Mouse (Mus musculus): ENCODE measurements at regions not wholly inside any gene's neighbourhood (a gene's known extent, or its start where the extent isn't known, plus 50 kb on each side); places are given as distances from the start of the nearest gene placed in this dataset.

DNA sequence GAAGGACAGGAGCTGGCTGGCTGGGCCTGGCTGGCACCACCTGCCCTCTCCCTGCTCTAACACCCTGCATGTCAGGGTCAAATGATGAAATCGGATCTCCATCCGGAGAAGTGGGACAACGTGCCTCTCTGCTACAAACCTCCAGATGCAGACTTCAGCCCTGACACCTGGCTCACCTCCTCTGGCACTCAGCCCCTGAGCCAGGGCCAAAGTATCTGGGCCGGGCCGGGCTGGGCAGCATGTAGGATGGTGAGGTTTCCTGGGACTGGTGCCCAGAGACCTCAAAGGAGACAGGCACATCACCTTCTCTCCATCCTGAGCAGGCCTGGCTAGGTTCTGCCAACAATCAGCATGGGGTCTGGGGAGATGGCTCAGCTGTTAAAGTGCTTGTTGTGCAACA lies 113.5 kb downstream of the Tfcp2l1 start:
- DNase-seq (ENCODE audit: low read depth), result no peak

DNA sequence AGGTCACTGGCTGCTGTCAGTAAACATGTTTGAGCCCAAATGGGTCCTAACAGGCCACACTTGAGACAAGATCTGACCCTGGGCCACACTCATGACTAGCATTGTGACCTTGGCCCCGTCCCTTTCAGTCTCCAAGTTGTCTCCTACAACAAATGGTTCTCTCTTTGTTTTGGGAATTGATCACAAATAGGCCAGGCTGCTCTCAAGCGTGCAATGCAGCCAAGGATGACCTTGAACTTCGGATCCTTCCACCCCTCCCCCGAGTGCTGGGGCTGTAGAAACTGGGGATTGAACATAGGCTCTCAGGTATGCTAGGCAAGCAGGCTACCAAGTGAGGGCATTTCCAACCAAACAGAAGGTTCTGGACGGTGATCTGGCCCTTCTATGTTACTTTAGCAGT lies 120.5 kb downstream of the Tfcp2l1 start:
- no peak for DNase-seq (ENCODE audit: low read depth)

DNA sequence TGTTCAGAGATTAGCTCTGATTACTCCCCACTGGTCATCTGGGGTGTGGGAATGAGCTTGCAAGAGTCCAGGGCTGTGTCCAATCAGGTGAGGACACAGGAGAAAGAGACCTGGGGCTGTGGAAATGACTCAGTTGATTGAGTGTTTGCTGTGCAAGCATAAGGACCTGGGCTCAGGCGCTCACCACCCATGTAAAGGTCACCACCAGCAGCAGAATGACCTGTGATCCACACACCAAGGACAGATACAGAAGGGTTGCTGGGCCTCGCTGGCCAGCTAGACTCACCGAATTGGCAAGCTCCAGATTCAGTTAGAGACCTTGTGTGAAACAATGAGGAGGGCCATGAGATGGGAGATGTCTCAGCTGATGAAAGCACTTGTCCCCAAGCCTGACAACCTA lies 125.1 kb downstream of the Tfcp2l1 start:
- DNase-seq (ENCODE audit: low read depth), result no peak

DNA sequence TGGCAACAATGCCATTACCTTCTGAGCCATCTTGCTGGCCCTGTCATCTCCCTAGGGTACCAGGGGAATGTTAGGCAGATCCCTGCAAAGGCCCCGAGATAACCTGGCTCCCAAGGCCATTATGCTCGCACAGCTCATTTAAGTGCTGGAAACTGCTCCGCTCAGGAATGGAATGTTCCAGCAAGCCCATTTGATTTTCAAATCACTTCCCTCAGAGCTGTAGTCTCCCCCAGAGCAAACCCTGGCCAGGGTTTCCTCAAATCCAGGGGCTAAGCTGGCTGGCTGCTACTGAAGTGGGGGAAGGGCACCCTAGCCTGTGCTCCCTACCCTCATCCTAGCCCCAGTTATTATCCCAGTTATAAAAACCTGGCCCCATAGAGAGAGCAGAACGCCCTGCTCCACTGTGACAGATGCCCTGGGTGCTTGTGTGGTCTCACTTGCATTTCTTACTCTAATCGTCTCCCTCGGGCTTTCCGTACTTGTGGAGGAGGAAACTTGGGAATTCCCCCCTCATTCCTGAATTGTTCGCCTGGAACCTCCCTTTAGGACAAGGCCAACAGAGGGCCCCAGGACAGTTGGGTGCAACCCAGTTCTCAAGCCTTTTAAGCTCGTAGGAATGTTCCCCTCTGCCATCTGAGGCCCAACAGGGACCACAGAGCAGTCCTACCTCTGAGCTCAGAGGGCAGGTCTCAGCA lies 128.6 kb downstream of the Tfcp2l1 start:
- DNase-seq (ENCODE audit: low read depth), result no peak

DNA sequence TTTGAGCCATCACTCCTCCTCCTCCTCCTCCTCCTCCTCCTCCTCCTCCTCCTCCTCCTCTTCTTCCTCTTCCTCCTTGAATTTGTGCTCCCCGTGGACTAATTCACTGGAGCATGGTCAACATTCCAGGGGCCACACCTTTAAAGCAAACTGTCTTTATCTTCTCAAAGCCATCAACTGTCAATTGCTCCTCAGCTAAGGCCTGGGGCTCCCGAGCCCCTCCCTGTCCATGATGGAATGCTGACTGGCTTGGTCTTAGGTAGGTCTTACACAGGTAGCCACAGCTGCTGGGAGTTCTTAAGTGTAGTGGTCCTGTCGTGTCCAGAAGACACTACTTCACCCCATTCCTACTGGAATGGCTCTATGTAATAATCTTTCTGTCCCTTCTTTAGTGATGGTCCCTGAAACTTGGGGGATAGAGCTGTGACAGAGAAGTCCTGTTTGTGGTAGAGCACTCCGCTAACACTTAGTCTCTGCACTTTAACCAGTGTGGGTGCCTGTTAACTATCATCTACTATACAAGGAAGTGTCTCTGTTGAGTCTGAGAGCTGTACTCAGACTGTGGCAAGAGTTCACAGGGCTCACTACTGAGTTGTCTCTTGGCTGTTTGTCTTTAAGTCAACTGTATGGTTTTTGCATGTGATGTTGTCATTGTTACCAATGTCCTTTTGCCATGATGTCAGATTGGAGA lies 129.7 kb downstream of the Tfcp2l1 start:
- DNase-seq (ENCODE audit: low read depth), result no peak

DNA sequence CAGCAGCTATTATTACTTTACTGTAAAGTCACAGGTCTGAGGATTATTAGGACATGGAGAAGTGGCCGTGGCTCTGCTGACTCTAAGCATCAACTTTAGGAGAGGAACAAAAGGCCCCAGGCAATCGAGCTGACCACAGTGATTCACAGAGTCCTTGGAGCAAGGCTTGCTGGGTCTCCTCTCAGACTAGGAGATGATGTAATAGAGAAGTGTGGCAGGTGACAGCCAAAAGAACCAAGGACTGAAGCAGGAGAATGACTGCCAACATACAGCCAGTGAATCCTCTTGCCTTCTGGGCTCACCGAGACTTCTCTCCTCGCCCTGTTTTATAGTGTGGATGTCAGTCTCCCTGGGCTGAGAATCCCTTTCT lies 130.3 kb downstream of the Tfcp2l1 start:
- no peak for DNase-seq (ENCODE audit: low read depth)

DNA sequence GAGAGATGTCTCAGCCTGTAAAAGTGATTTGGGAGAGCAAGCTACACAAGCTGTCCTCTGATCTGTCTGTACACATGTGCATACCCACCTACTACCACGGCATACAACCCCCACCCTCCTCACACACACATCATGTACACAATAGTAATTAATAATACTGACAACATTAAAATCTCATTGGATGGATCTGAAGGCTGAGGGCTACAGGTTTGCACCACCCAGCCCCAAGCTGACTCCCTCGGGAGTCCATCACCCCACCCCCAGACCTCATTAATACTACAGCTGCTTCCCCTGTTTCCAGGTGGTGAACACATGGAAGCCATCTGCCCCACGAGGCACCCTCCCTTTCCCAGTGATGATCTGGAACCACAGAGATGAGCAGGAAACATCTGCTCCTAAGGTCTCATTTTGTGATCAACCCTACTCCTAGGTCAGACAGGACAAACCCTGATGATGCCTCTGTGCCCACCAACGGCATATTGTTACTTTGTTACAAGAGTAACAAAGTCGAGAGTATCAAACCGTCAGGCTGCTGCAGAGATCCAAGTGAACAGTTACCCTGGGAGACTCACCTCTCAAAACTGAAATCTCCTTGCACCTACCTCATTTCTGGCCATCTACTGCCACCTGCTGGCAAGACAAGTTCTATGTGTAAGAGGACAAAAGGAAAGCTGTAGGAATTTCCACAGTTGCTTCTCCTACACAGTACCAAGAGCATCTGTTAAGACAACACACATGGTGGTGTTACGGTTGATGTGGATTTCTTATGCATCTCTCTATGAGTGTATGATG lies 131.6 kb downstream of the Tfcp2l1 start:
- peak; percentile 44 for DNase-seq (ENCODE audit: low read depth)

DNA sequence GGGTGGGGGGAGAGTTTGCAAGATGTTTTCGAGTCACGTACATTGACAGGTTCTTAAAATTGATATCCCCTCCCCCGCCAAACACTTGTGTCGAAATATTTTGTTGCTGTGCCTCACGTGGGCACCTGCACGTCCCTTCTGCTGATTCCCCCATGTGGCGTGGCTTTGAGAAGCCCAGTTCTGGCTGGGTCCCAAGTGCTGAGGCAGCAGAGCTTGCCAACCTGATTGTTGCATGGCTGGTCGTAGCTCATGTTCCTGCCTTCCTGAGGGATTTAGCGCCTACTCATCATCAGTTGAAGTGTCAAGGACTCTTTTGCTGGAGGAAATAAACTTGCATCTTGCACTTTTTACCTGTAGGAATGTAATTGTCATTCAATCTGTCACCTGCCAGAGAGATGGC lies 137.8 kb downstream of the Tfcp2l1 start:
- no peak for DNase-seq (ENCODE audit: low read depth)

DNA sequence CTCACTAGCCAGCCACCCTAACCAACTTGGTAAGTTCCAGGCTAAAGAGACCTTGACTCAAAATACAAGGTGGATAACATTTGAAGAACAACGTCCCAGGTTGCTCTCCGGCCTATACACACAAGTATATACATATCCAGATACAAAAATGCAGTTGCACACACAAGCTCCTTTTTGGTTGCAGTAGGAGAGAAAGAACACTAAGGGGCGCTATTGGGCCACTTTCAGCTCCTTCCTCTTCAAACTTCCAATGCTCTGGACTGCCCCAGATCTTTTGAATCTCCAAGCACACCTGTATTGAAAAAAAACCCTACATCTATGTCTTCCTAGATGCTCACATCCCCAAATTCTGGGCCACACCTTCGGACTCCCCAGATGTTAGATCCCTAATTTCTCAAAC lies 141.1 kb downstream of the Tfcp2l1 start:
- peak; percentile 14 for DNase-seq (ENCODE audit: low read depth)

DNA sequence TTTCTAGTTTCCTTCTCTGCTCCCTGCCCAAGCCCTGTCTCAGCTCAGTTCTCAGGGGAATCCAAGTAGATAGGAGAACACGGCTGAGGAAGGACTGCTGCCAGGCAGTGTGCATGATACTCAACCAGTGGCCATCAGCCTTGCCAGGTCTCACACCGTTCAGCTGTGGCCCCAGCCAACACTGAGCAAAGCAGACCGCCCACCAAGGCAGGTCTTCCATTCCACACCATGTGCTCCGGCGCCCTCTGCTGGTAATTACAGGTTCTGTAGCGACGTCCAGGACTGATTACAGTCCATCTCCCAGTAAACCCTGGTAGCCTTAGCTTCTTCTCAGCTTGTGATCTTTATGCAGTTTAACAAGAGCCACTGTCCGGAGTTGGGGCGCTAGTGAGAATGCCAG lies 144.5 kb downstream of the Tfcp2l1 start:
- peak; percentile 41 for DNase-seq (ENCODE audit: low read depth)

DNA sequence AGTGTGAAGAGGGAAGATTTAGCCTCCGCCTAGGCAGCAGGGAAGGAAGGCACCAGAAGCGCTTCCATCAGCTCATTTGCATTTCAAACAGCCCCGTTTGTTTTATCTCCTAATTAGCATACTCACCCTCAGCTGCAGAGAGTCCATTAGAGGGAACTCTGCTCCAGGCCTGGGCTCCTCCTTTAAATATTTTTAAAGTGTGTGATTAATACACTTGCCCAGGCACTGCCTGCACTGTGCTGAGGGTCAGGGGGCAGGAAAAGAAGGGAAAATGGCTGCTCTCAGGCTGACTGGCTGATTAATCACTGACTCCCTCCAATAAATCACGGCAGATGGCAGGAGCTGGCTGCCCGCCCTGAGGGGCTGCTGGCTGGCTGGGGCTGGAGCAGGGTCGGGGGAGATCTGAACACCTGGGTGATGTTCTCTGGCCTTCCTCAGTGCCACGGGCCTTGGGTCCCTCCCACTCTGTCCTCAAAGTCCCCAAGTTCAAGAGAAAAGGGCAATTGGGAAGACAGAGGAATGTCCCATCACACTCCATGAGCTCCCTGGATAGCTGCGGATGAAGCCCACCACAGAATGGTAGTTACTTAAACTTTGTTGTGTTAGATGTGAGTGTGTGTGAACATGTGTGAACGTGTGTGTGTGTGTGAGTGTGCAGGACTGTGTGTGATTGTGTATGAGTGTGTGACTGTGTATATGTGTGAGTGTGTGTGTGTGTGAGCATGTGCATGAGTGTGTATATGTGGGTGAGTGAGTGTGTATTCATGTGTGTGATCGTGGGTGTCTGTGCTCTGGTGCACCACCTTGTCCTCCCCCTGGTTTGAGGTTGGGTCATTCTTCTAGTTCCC lies 149.1 kb downstream of the Tfcp2l1 start:
- no peak for DNase-seq (ENCODE audit: low read depth)
